Mouse (Mus musculus) right cerebral cortex, postnatal 36 days (tissue): Measurements from ENCODE around the gene Ap5z1.

Experiments
- DNase-seq, 2 experiments: peaks; one replicate each; pipeline ENCODE4 v3.0.0; 2022; ENCODE audit warnings: low spot score in 2 of 2, mixed read lengths in 1 of 2

The Ap5z1 gene

GRCm38 (mm10) chr5:142463461-142464454 is at the start of gene Ap5z1:
Gene Ap5z1, plus strand, starts transcription at chr5:142463944.
- DNase-seq = peak; percentile 88 to 89

GRCm38 (mm10) chr5:142415401-142415800 is 48.3 kb upstream of the Ap5z1 start:
- no peak for DNase-seq

GRCm38 (mm10) chr5:142416070-142416775 is 47.5 kb upstream of the Ap5z1 start:
- DNase-seq = peak in 1 of 2 experiments; percentile 57

DNA sequence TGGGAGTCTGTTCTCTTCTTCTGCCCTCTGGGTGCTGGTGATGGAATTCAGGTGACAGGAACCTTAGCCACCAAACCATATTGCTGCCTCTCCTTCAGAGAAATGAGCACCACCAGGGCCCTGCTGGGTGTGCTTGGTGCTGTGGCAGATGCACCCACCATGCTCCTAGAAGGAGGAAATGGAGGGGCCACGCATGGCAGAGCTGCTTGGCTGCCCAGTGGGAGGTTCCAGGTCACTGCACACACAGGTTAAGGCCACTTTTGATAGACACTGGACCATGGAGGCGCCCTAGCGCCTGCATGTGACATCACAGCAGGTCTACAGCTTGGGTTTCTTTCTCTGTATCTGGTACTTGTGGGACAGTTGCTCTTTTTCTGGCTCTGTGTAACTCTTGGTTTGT is 46.6 kb upstream of the Ap5z1 start:
- DNase-seq = no peak

- no peak for DNase-seq
Measured at GRCm38 (mm10) chr5:142417876-142418275, 45.9 kb upstream of the Ap5z1 start.

DNA sequence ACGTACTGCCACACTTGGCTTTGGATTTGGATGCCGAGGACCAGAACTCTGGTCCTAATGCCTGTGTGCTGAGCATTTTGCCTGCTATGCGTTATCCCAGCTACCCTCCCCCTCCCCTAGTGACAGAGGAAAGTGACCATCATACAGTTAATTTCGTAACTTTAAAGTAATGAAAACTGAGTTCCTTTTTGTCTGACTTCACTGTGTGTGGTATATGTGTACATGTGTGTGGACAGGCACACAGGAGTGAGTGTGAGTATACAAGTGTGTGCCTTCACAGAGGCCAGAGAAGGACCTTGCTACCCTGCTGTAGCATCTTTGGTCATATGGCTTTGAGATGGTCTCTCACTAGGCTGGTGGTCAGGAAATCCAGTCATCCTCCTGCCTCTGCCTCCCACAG is 45.3 kb upstream of the Ap5z1 start:
- no peak for DNase-seq

- no peak for DNase-seq
Measured at GRCm38 (mm10) chr5:142420317-142420716, 43.4 kb upstream of the Ap5z1 start.

GRCm38 (mm10) chr5:142420920-142421319 is 42.8 kb upstream of the Ap5z1 start:
- DNase-seq = no peak

GRCm38 (mm10) chr5:142421886-142422285 is 41.9 kb upstream of the Ap5z1 start:
- no peak for DNase-seq

DNA sequence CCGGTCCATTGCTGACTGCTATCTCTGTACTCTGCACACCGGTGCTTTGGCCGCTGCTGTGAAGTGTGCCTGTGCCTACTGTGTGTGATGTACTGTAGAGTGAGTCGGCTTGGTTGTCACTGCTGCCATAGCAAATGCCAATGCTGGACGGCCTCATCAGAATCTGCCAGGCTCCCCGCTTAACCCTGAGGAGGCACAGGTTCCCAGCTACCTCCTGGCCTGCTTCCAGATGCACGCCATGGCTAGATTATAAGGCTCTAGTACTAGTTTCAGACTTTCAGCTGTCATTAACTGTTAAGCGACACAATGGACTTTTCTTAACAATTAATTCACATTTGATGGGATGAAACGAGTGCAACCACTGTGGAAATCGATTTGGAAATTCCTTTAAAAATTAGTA is 40.6 kb upstream of the Ap5z1 start:
- no peak for DNase-seq

- DNase-seq = no peak
Measured at GRCm38 (mm10) chr5:142423701-142424100, 40.0 kb upstream of the Ap5z1 start.

DNA sequence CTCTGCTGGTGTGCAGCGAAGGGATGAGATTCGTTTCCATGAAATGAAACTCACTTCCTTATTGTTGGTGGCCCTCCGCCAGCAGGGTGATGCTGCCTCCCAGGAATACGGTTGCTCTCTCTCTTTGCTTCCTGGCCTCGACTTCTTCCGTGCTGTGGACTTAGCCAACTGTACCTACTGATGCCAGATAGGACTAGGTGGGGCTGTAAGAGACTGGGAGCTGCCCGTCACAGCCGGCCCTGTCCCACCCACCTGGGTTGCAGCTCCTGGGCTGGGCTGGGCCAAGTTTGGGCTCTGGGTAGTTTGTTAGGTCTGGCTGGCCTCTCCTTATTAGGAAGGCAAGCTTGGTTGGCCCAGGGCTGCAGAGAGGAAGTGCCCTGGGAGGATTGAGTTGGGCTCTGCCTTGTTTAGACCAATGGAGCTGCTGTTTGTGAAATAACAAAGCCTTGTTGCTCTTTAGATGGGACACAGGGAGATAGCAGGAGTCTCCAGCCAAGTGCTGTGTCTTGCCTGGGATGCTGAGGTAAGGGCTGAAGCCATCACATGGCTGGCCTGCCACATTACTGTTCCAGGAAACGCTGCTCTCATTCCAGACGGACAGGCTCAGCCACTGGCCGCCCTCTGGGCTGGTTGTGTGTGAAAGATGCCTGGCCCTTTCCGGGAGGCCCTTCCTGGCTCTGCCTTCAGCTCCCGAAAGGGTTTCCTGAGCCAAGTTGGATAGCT is 39.0 kb upstream of the Ap5z1 start:
- no peak for DNase-seq

- DNase-seq = no peak
Measured at GRCm38 (mm10) chr5:142426476-142426875, 37.3 kb upstream of the Ap5z1 start.

DNA sequence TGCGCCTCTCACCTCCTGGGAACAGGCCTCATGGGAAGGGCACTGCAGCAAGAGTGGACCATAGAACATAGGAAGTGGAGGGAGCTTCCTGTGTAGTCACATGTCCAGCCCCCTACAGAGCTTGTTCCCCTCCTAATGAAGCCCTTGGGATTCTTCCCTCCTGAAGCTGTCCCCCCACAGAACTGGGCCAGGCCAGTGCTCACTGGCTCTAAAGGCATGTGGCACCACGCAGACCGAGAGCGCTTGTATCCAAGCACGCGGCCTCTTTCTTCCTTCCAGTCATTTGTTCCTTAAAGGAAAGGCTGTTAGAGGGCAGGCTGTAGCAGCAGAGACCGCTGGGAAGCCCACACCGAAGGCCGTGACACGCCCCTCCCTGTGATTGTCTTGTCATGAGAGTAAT is 35.9 kb upstream of the Ap5z1 start:
- DNase-seq = no peak

DNA sequence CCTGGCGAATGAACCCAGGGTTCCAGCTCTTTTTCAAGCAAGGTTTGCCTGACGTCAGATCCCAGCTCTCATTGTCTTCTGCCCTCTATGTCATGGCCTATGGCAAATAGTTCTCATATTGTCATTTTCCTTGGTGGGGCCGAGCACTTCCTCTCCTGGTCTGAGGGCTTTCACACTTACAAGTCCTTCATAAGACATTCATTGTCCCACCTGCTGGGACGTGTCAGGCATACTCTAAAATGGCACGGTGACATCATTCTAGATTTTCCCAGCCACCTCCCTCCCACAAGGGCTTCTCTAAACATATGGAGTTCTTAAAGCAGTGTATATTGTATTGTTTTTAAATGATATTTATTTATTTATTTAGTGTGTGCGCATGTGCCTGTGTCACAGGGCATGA is 35.1 kb upstream of the Ap5z1 start:
- no peak for DNase-seq

DNA sequence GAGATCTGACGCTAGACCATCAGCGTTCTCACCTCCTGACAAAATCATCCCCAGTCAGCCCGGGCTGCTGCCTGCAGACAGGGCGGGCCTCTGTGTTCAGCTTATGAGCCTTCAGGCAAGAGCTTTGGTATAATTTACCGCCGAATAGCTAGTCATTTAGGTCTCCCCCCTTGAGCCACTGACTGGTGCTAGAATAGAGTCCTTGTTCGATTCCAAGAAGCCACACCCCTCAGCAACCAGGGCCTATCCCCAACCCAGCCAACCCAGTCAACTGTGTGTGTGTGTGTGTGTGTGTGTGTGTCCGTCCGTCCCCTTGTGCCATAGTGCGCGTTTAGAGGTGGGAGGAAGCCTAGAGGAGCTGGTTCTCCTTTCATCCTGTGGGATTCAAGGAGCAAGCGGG is 32.7 kb upstream of the Ap5z1 start:
- DNase-seq = no peak

DNA sequence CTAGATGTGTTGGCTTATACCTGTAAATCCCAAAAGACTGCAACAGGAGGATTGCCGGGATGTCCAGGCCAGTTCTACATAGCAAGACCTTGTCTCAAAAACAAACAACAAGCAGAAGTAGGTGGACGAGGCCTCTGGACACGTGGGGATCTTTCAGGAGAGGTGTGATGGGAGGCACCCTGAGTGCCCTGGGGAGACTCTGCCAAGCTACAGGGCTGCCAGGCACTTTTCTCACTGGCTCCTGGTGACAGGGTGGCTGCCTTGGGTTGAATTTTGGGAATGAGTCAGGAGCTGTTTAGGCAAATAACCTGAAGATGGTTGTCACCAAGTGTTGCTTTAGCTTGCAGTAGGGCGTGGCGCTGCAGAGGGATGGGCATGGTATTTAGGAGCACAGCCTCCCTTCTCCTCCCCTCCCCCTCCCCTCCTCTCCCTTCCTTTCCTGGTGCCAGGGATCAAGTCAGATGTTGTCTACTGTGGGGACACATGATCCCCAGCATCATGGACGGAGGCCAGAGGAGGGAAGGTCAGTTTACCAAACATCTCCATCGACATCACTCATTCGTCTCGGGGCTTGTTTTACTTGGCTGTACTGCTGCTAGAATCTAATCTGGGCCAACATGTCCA is 31.8 kb upstream of the Ap5z1 start:
- DNase-seq = no peak

DNA sequence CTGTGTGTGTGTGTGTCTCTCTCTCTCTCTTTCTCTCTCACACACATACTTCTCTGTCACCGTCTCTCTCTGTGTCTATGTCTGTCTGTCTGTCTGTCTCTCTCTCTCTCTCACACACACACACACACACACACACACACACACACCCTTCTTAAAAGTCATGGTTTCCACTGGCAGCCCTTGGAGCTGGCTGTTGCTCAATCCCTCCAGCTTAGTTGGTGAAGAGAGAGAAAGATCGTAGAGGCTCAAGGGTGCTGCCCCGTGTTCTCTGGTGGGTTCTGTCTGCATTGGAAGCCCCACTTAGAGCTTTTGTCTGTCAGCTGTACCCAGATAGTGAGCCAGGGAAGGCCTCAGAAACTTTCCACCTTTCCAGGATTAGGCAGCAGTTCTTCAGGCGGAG is 31.0 kb upstream of the Ap5z1 start:
- DNase-seq = no peak

DNA sequence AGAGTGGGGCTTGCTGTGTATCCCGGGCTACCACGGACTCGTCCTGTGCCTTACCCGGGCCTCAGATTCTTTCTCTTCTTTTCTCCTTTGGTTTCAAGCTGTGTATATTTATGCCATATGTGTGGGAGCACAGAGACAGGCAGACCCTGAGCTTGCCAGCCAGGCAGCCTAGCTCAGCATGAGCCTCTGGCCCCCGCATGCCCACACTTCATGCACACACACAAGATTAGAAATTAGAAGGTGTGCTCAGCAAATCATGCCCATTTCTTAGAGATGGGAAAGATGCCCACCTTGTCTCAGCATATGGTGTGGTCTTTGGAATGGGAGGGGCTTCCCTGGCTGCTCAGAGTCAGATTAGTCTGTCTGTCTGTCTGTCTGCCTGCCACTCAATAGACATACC is 29.7 kb upstream of the Ap5z1 start:
- DNase-seq = peak; percentile 76 to 85

DNA sequence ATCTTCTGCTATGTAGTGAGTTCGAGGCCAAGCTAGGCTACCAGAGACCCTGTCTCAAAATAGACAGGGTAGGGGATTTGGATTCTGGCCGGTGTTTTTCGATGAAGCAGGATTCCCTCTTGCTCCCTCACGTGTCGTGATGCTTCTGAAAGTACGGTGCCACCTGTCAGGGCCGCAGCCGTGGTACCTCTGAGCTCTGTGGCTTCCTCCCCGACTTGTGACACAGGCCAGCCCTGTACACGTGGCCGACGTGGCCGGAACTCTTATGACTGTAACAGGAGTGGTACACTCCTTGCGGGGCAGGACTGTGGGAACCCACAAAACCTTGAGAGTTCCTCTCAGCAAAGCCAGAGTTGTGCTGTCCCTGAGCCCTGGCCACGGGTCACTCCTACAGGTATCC is 28.0 kb upstream of the Ap5z1 start:
- no peak for DNase-seq

DNA sequence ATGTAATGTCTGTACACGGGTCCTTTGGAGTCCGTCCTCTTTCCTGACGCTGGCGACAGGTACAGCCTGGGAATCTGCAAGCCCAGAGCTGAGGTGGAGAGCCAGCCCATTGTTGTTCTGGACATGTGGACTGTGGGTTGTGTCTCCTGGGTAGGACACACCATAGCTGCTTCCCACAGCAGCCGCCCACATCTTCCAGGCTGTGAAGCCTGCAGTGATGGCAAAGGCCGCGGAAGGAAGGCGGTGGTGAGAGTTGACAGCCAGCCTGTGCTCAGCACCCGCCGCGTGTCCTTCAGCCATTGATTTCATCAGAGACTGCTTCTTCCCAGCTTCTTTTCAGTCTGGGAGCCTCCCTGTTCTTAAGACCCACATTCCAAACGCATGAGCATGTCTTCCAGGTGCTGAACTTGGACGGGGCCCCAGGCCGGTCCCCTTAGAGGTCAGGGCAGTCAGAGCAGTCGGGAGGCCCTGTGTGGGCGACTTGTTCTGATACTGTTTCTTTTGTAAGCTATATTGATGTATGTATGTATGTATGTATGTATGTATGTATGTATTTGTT is 25.3 kb upstream of the Ap5z1 start:
- DNase-seq = peak; percentile 71 to 85
